Mouse (Mus musculus): ENCODE results near the gene Gm49391. TPM values are rescaled to one million over a fixed set of nuclear protein-coding genes. Genes with fewer than 3 reads are reported as not detected.
"Not testable (repeated sequence)": the region's sequence is repeated elsewhere in the genome, so short reads cannot be mapped to it uniquely, and the experiment has no call there.

Gm49391 gene
- total RNA-seq (2021): under 1 TPM in 1 of 2 experiments, not detected in 1; 0.48 TPM
- long read RNA-seq, experiment 1: 0 reads
- long read RNA-seq, experiment 2: 0 reads

GRCm38 (mm10) chr13:60936500-60936901 lies at the start of gene Gm49391, which contains the start of gene Ctla2a:
Gene Gm49391 (minus strand): TSS chr13:60936571.
Gene Ctla2a (minus strand): TSS chr13:60936625.
- DNase-seq: peak; percentile 35 to 39
- intact Hi-C loops (cut with DNase I): loop anchor here (2.0 to 5.0 kb wide), 2 partner anchors 40 to 89 kb away; partner anchors contain the start of genes Ctla2b and Gm49392

- DNase-seq; intact Hi-C loops (cut with DNase I): not testable (repeated sequence)
These were observed 35.9 kb upstream of the Gm49391 start for GRCm38 (mm10) chr13:60972319-60972718.

- intact Hi-C loops (cut with DNase I): not testable (repeated sequence)
These were observed 27.6 kb upstream of the Gm49391 start for GRCm38 (mm10) chr13:60963985-60964384.

GRCm38 (mm10) chr13:60961706-60962105 lies 25.3 kb upstream of the Gm49391 start:
- DNase-seq: peak in 1 of 2 experiments; percentile 13
- intact Hi-C loops (cut with DNase I): no loop called here

More at GRCm38 (mm10) chr13:60963985-60964384, 27.6 kb upstream of the Gm49391 start:
- peak in 1 of 2 experiments; percentile 3 for DNase-seq

- intact Hi-C loops (cut with DNase I); DNase-seq: not testable (repeated sequence)
These were observed 5.5 kb upstream of the Gm49391 start, which contains the start of gene Tpbpa for GRCm38 (mm10) chr13:60941884-60942283. Gene Tpbpa (minus strand): TSS chr13:60941984.

GRCm38 (mm10) chr13:60935490-60935889 lies 881 bp downstream of the Gm49391 start, which contains the start of gene Gm49393:
Gene Gm49393 (minus strand): TSS chr13:60935590.
- intact Hi-C loops (cut with DNase I): loop anchor here (5.0 kb wide), 1 partner anchor 88 kb away; no protein-coding TSS in a partner anchor

GRCm38 (mm10) chr13:60904780-60905179 lies 31.6 kb downstream of the Gm49391 start, which contains the start of gene Tpbpb:
Gene Tpbpb (minus strand): TSS chr13:60904880.
- DNase-seq; intact Hi-C loops (cut with DNase I): not testable (repeated sequence)

More at GRCm38 (mm10) chr13:60935490-60935889, 881 bp downstream of the Gm49391 start, which contains the start of gene Gm49393:
- DNase-seq: not testable (repeated sequence)

- intact Hi-C loops (cut with DNase I): loop anchor here (1.0 to 2.0 kb wide), 2 partner anchors 39 to 49 kb away; partner anchors contain the start of genes Ctla2a and Gm49391
- peak; percentile 52 to 53 for DNase-seq
These were observed 39.0 kb downstream of the Gm49391 start, which contains the start of gene Ctla2b for GRCm38 (mm10) chr13:60897328-60897727. Gene Ctla2b (minus strand): TSS chr13:60897447.

GRCm38 (mm10) chr13:60896794-60897193 lies 39.6 kb downstream of the Gm49391 start, which contains the start of gene Gm49392:
Gene Gm49392 (minus strand): TSS chr13:60896894.
- intact Hi-C loops (cut with DNase I): loop anchor here (1.0 to 2.0 kb wide), 2 partner anchors 40 to 48 kb away; partner anchors contain the start of genes Ctla2a and Gm49391

GRCm38 (mm10) chr13:60895406-60896160 lies 40.8 kb downstream of the Gm49391 start:
- DNase-seq: no peak
- intact Hi-C loops (cut with DNase I): loop anchor here (2.0 kb wide), 1 partner anchor 41 kb away; the partner anchor contains the start of genes Ctla2a and Gm49391

More at GRCm38 (mm10) chr13:60896794-60897193, 39.6 kb downstream of the Gm49391 start, which contains the start of gene Gm49392:
- not testable (repeated sequence) for DNase-seq

- intact Hi-C loops (cut with DNase I): no loop called here
These were observed 44.1 kb downstream of the Gm49391 start for GRCm38 (mm10) chr13:60892301-60892700.

GRCm38 (mm10) chr13:60864281-60864680 lies 72.1 kb downstream of the Gm49391 start, which contains the start of gene 4930486L24Rik:
Gene 4930486L24Rik (minus strand): TSS chr13:60864475.
- intact Hi-C loops (cut with DNase I): no loop called here
- no peak for DNase-seq

More at GRCm38 (mm10) chr13:60892301-60892700, 44.1 kb downstream of the Gm49391 start:
- DNase-seq: no peak

- DNase-seq: peak in 1 of 2 experiments; percentile 7
These were observed 87.9 kb downstream of the Gm49391 start for GRCm38 (mm10) chr13:60848241-60849120.

More at GRCm38 (mm10) chr13:60848241-60849120, 87.9 kb downstream of the Gm49391 start:
- intact Hi-C loops (cut with DNase I): loop anchor here (1.0 to 5.0 kb wide), 2 partner anchors 49 to 89 kb away; partner anchors contain the start of genes Ctla2a, Ctla2b, Gm49391 and Gm49393

Other genes with a start within 250 kb of the Gm49391 start
- gene BC051665, start 150.2 kb downstream of the Gm49391 start, total RNA-seq (2021): not detected
- not detected for gene Ctsll3, start 133.7 kb downstream of the Gm49391 start, total RNA-seq (2021)
- 1 to 10 TPM in 1 of 2 experiments, not detected in 1; 1.2 TPM for gene 4930486L24Rik, start 72.1 kb downstream of the Gm49391 start, total RNA-seq (2021)
- gene Gm49392, start 39.7 kb downstream of the Gm49391 start, total RNA-seq (2021): 1 to 10 TPM in 1 of 2 experiments, not detected in 1; 1.6 TPM
- 10 to 100 TPM; 12.6 to 14.8 TPM for gene Ctla2b, start 39.1 kb downstream of the Gm49391 start, total RNA-seq (2021)
- gene Tpbpb, start 31.7 kb downstream of the Gm49391 start, total RNA-seq (2021): not detected
- not detected for gene Gm49393, start 981 bp downstream of the Gm49391 start, total RNA-seq (2021)
- gene Ctla2a, start 54 bp upstream of the Gm49391 start, total RNA-seq (2021): 100 to 1,000 TPM; 103 to 113 TPM
- not detected for gene Tpbpa, start 5.4 kb upstream of the Gm49391 start, total RNA-seq (2021)
- not detected for gene Ctsj, start 69.4 kb upstream of the Gm49391 start, total RNA-seq (2021)
- gene Ctsq, start 104.1 kb upstream of the Gm49391 start, total RNA-seq (2021): not detected
- gene Ctsr, start 227.7 kb upstream of the Gm49391 start, total RNA-seq (2021): not detected